Mouse (Mus musculus): ENCODE measurements around the gene Galnt9. TPM values are rescaled to one million over a fixed set of nuclear protein-coding genes. Genes with fewer than 3 reads are reported as not detected.

The Galnt9 gene
- polyA plus RNA-seq, 1 experiment from 2014 or later, result not detected

GRCm38 (mm10) chr5:110506295-110506616 is 37.9 kb upstream of the Galnt9 start:
- Histone ChIP-seq H3K9me3 (ENCODE audit: control insufficient read depth, low read length) (no peaks in the 10 kb centered on the region), H3K4me2 (ENCODE audit: low read depth, severe bottlenecking) (no peak overlapping the region), H3K4me3 (ENCODE audit: low read depth, low read length) (no peak overlapping the region), H3K9ac (ENCODE audit: low read length) (no peak overlapping the region), H3K27ac (replicated peaks; ENCODE audit: low read depth, low read length) (no peak overlapping the region), H3K27me3 (ENCODE audit: control insufficient read depth, insufficient read depth, low read length) (no peaks in the 10 kb centered on the region), H3K4me1 (ENCODE audit: control insufficient read depth, insufficient read depth, low read length) (0 out of 2 replicates have a peak, but pooled peaks cover 2% of the 10 kb centered on the region), H3K36me3 (ENCODE audit: control insufficient read depth, insufficient read depth, low read length) (no peaks in the 10 kb centered on the region)
- ATAC-seq (ENCODE audit: insufficient number of reproducible peaks, low FRiP score, low TSS enrichment, low read depth) (no peak), DNase-seq (ENCODE audit: low spot score) (no peak)
- 74% methylated on average over 8 of the region's 8 CpGs for WGBS

- H3K4me2 ChIP-seq (ENCODE audit: low read depth, severe bottlenecking), result no peak overlapping the region
- no peaks in the 10 kb centered on the region for H3K9me3 ChIP-seq (ENCODE audit: control insufficient read depth, low read length)
- H3K4me3 ChIP-seq (ENCODE audit: low read depth, low read length), result no peak overlapping the region
- WGBS, result 74% methylated on average over 3 of the region's 3 CpGs
- no peak overlapping the region for H3K27ac ChIP-seq (replicated peaks; ENCODE audit: low read depth, low read length)
- no peak overlapping the region for H3K9ac ChIP-seq (ENCODE audit: low read length)
- no peaks in the 10 kb centered on the region for H3K27me3 ChIP-seq (ENCODE audit: control insufficient read depth, insufficient read depth, low read length)
- DNase-seq (ENCODE audit: low spot score), result no peak
- H3K36me3 ChIP-seq (ENCODE audit: control insufficient read depth, insufficient read depth, low read length), result no peaks in the 10 kb centered on the region
- no peak for ATAC-seq (ENCODE audit: insufficient number of reproducible peaks, low FRiP score, low TSS enrichment, low read depth)
- 0 out of 2 replicates have a peak, but pooled peaks cover 2% of the 10 kb centered on the region for H3K4me1 ChIP-seq (ENCODE audit: control insufficient read depth, insufficient read depth, low read length)
Observed at GRCm38 (mm10) chr5:110506856-110507255, 37.3 kb upstream of the Galnt9 start.

- no peaks in the 10 kb centered on the region for H3K27me3 ChIP-seq (ENCODE audit: control insufficient read depth, insufficient read depth, low read length)
Observed at GRCm38 (mm10) chr5:110507943-110508342, 36.2 kb upstream of the Galnt9 start.

GRCm38 (mm10) chr5:110510357-110510756 is 33.8 kb upstream of the Galnt9 start:
- 0 out of 2 replicates have a peak, but pooled peaks cover 2% of the 10 kb centered on the region for H3K4me1 ChIP-seq (ENCODE audit: control insufficient read depth, insufficient read depth, low read length)

More at GRCm38 (mm10) chr5:110507943-110508342, 36.2 kb upstream of the Galnt9 start:
- Histone ChIP-seq H3K9ac (ENCODE audit: low read length) (no peak overlapping the region), H3K4me1 (ENCODE audit: control insufficient read depth, insufficient read depth, low read length) (0 out of 2 replicates have a peak, but pooled peaks cover 2% of the 10 kb centered on the region), H3K27ac (replicated peaks; ENCODE audit: low read depth, low read length) (no peak overlapping the region), H3K36me3 (ENCODE audit: control insufficient read depth, insufficient read depth, low read length) (no peaks in the 10 kb centered on the region), H3K9me3 (ENCODE audit: control insufficient read depth, low read length) (no peaks in the 10 kb centered on the region), H3K4me3 (ENCODE audit: low read depth, low read length) (no peak overlapping the region), H3K4me2 (ENCODE audit: low read depth, severe bottlenecking) (no peak overlapping the region)
- DNase-seq (ENCODE audit: low spot score) (no peak), ATAC-seq (ENCODE audit: insufficient number of reproducible peaks, low FRiP score, low TSS enrichment, low read depth) (no peak)
- 89% methylated on average over 3 of the region's 3 CpGs for WGBS

GRCm38 (mm10) chr5:110513791-110514190 is 30.4 kb upstream of the Galnt9 start:
- no peak for DNase-seq (ENCODE audit: low spot score)
- 59% methylated on average over 4 of the region's 4 CpGs for WGBS
- Histone ChIP-seq H3K27me3 (ENCODE audit: control insufficient read depth, insufficient read depth, low read length) (no peaks in the 10 kb centered on the region), H3K27ac (replicated peaks; ENCODE audit: low read depth, low read length) (no peak overlapping the region), H3K9ac (ENCODE audit: low read length) (no peak overlapping the region), H3K4me2 (ENCODE audit: low read depth, severe bottlenecking) (no peak overlapping the region), H3K9me3 (ENCODE audit: control insufficient read depth, low read length) (no peaks in the 10 kb centered on the region), H3K4me3 (ENCODE audit: low read depth, low read length) (no peak overlapping the region), H3K36me3 (ENCODE audit: control insufficient read depth, insufficient read depth, low read length) (no peaks in the 10 kb centered on the region), H3K4me1 (ENCODE audit: control insufficient read depth, insufficient read depth, low read length) (no peaks in the 10 kb centered on the region)
- ATAC-seq (ENCODE audit: insufficient number of reproducible peaks, low FRiP score, low TSS enrichment, low read depth), result no peak

More at GRCm38 (mm10) chr5:110510357-110510756, 33.8 kb upstream of the Galnt9 start:
- no peaks in the 10 kb centered on the region for H3K36me3 ChIP-seq (ENCODE audit: control insufficient read depth, insufficient read depth, low read length)
- ATAC-seq (ENCODE audit: insufficient number of reproducible peaks, low FRiP score, low TSS enrichment, low read depth) (no peak), DNase-seq (ENCODE audit: low spot score) (no peak)
- H3K9me3 ChIP-seq (ENCODE audit: control insufficient read depth, low read length), result no peaks in the 10 kb centered on the region
- no peak overlapping the region for H3K4me2 ChIP-seq (ENCODE audit: low read depth, severe bottlenecking)
- no peak overlapping the region for H3K4me3 ChIP-seq (ENCODE audit: low read depth, low read length)
- WGBS, result 88% methylated on average over 6 of the region's 6 CpGs
- H3K27me3 ChIP-seq (ENCODE audit: control insufficient read depth, insufficient read depth, low read length), result no peaks in the 10 kb centered on the region
- H3K27ac ChIP-seq (replicated peaks; ENCODE audit: low read depth, low read length), result no peak overlapping the region
- H3K9ac ChIP-seq (ENCODE audit: low read length), result no peak overlapping the region

- WGBS, result 79% methylated on average over 3 of the region's 3 CpGs
- no peaks in the 10 kb centered on the region for H3K9me3 ChIP-seq (ENCODE audit: control insufficient read depth, low read length)
- no peak overlapping the region for H3K27ac ChIP-seq (replicated peaks; ENCODE audit: low read depth, low read length)
- H3K4me1 ChIP-seq (ENCODE audit: control insufficient read depth, insufficient read depth, low read length), result no peaks in the 10 kb centered on the region
- H3K9ac ChIP-seq (ENCODE audit: low read length), result no peak overlapping the region
- no peaks in the 10 kb centered on the region for H3K27me3 ChIP-seq (ENCODE audit: control insufficient read depth, insufficient read depth, low read length)
- H3K36me3 ChIP-seq (ENCODE audit: control insufficient read depth, insufficient read depth, low read length), result no peaks in the 10 kb centered on the region
- no peak overlapping the region for H3K4me3 ChIP-seq (ENCODE audit: low read depth, low read length)
- ATAC-seq (ENCODE audit: insufficient number of reproducible peaks, low FRiP score, low TSS enrichment, low read depth) (no peak), DNase-seq (ENCODE audit: low spot score) (no peak)
- H3K4me2 ChIP-seq (ENCODE audit: low read depth, severe bottlenecking), result no peak overlapping the region
Observed at GRCm38 (mm10) chr5:110514694-110515093, 29.5 kb upstream of the Galnt9 start.

GRCm38 (mm10) chr5:110516390-110516789 is 27.8 kb upstream of the Galnt9 start:
- no peak overlapping the region for H3K9ac ChIP-seq (ENCODE audit: low read length)
- H3K4me1 ChIP-seq (ENCODE audit: control insufficient read depth, insufficient read depth, low read length), result no peaks in the 10 kb centered on the region
- 76% methylated on average over 4 of the region's 4 CpGs for WGBS
- DNase-seq (ENCODE audit: low spot score) (no peak), ATAC-seq (ENCODE audit: insufficient number of reproducible peaks, low FRiP score, low TSS enrichment, low read depth) (no peak)
- H3K27ac ChIP-seq (replicated peaks; ENCODE audit: low read depth, low read length), result no peak overlapping the region
- no peaks in the 10 kb centered on the region for H3K9me3 ChIP-seq (ENCODE audit: control insufficient read depth, low read length)
- H3K4me2 ChIP-seq (ENCODE audit: low read depth, severe bottlenecking), result no peak overlapping the region
- no peaks in the 10 kb centered on the region for H3K27me3 ChIP-seq (ENCODE audit: control insufficient read depth, insufficient read depth, low read length)
- no peaks in the 10 kb centered on the region for H3K36me3 ChIP-seq (ENCODE audit: control insufficient read depth, insufficient read depth, low read length)
- H3K4me3 ChIP-seq (ENCODE audit: low read depth, low read length), result no peak overlapping the region

- WGBS, result 55% methylated on average over 14 of the region's 14 CpGs
- H3K9me3 ChIP-seq (ENCODE audit: control insufficient read depth, low read length), result no peaks in the 10 kb centered on the region
- no peak for DNase-seq (ENCODE audit: low spot score)
- no peak overlapping the region for H3K27ac ChIP-seq (replicated peaks; ENCODE audit: low read depth, low read length)
- no peak overlapping the region for H3K4me3 ChIP-seq (ENCODE audit: low read depth, low read length)
- no peak overlapping the region for H3K9ac ChIP-seq (ENCODE audit: low read length)
- no peaks in the 10 kb centered on the region for H3K4me1 ChIP-seq (ENCODE audit: control insufficient read depth, insufficient read depth, low read length)
- no peak overlapping the region for H3K4me2 ChIP-seq (ENCODE audit: low read depth, severe bottlenecking)
- no peak for ATAC-seq (ENCODE audit: insufficient number of reproducible peaks, low FRiP score, low TSS enrichment, low read depth)
- H3K36me3 ChIP-seq (ENCODE audit: control insufficient read depth, insufficient read depth, low read length), result no peaks in the 10 kb centered on the region
- H3K27me3 ChIP-seq (ENCODE audit: control insufficient read depth, insufficient read depth, low read length), result no peaks in the 10 kb centered on the region
Observed at GRCm38 (mm10) chr5:110518086-110518783, 25.9 kb upstream of the Galnt9 start.

- H3K27ac ChIP-seq (replicated peaks; ENCODE audit: low read depth, low read length), result no peak overlapping the region
- ATAC-seq (ENCODE audit: insufficient number of reproducible peaks, low FRiP score, low TSS enrichment, low read depth) (no peak), DNase-seq (ENCODE audit: low spot score) (no peak)
- no peaks in the 10 kb centered on the region for H3K9me3 ChIP-seq (ENCODE audit: control insufficient read depth, low read length)
- H3K36me3 ChIP-seq (ENCODE audit: control insufficient read depth, insufficient read depth, low read length), result no peaks in the 10 kb centered on the region
- 92% methylated on average over 4 of the region's 4 CpGs for WGBS
- H3K9ac ChIP-seq (ENCODE audit: low read length), result no peak overlapping the region
- no peaks in the 10 kb centered on the region for H3K4me1 ChIP-seq (ENCODE audit: control insufficient read depth, insufficient read depth, low read length)
- no peak overlapping the region for H3K4me2 ChIP-seq (ENCODE audit: low read depth, severe bottlenecking)
- H3K27me3 ChIP-seq (ENCODE audit: control insufficient read depth, insufficient read depth, low read length), result no peaks in the 10 kb centered on the region
- H3K4me3 ChIP-seq (ENCODE audit: low read depth, low read length), result no peak overlapping the region
Observed at GRCm38 (mm10) chr5:110520974-110521373, 23.2 kb upstream of the Galnt9 start.
